ENCODE assay signal across 33 mouse cellular contexts in the genomic region with DNA sequence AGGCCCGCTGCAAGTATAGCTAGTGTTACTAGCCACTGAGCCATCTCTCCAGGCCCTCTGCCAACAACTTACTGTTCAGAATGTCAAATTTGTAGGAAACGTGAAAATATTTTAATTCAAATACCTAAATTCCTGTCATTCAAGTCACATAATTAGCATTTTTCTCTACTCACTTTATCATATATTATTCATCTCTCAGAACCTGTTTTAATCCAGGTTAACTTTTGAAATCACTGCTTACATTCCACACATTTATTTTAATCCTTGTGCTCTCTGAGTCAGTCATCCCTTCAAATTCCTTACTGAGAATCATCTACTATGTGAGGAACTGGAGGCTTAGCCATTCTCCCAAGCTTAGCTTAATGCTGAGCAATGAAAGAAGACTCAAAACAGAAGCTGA. TPM values are rescaled to one million over a fixed set of nuclear protein-coding genes. Genes with fewer than 3 reads are reported as not detected.
"Had no signal": no experiment of that assay in that cellular context is flagged by ENCODE, and none has a peak within 500 bp of the region (broad histone marks: within the 10 kb centered on the region; RNA-seq: fewer than 3 reads in every experiment).

No protein-coding gene starts in this region.

- H3K9me3 ChIP-seq: embryonic facial prominence, embryonic 10.5 days; embryonic facial prominence, embryonic 12.5 days; embryonic facial prominence, embryonic 13.5 days; embryonic facial prominence, embryonic 15.5 days; forebrain, embryonic 10.5 days; forebrain, embryonic 12.5 days; forebrain, embryonic 13.5 days; forebrain, embryonic 15.5 days; heart, embryonic 10.5 days had no signal

- H3K9ac ChIP-seq: embryonic facial prominence, embryonic 12.5 days; embryonic facial prominence, embryonic 13.5 days; embryonic facial prominence, embryonic 15.5 days; forebrain, embryonic 12.5 days; forebrain, embryonic 13.5 days; forebrain, embryonic 15.5 days; forebrain, postnatal 0 days had no signal

- H3K27me3 ChIP-seq: embryonic facial prominence, embryonic 12.5 days; embryonic facial prominence, embryonic 13.5 days; embryonic facial prominence, embryonic 15.5 days; forebrain, embryonic 12.5 days; forebrain, embryonic 13.5 days; forebrain, embryonic 15.5 days had no signal

- DNase-seq: cerebellum, adult 9-10 months; cerebellum, adult 9-11 months; cerebellum, postnatal 10 days; cerebellum, postnatal 14 days; cerebellum, postnatal 25 days; cerebellum, postnatal 36 days; embryo, embryonic 11 days; forebrain, postnatal 0 days; gastrocnemius, adult 2 months; gastrocnemius, postnatal 10 days; gastrocnemius, postnatal 14 days; gastrocnemius, postnatal 25 days; gastrocnemius, postnatal 36 days; heart, adult 11 months; heart, adult 18-20 months; heart, adult 2 months had no signal

- ATAC-seq: forebrain, embryonic 13.5 days; forebrain, embryonic 15.5 days; forebrain, embryonic 16.5 days; forebrain, postnatal 0 days had no signal

- H3K27ac ChIP-seq: embryonic facial prominence, embryonic 10.5 days; embryonic facial prominence, embryonic 12.5 days; embryonic facial prominence, embryonic 13.5 days; embryonic facial prominence, embryonic 15.5 days; forebrain, embryonic 10.5 days; forebrain, embryonic 12.5 days; forebrain, embryonic 13.5 days; forebrain, embryonic 15.5 days; gastrocnemius, adult 2 months; heart, adult 2 months; heart, embryonic 10.5 days had no signal

- H3K4me3 ChIP-seq: embryonic facial prominence, embryonic 10.5 days; embryonic facial prominence, embryonic 12.5 days; embryonic facial prominence, embryonic 13.5 days; embryonic facial prominence, embryonic 15.5 days; erythroblast, embryonic 14.5 days; forebrain, embryonic 10.5 days; forebrain, embryonic 12.5 days; forebrain, embryonic 13.5 days; forebrain, embryonic 15.5 days; gastrocnemius, adult 2 months; heart, adult 2 months; heart, embryonic 10.5 days had no signal

- H3K4me1 ChIP-seq: embryonic facial prominence, embryonic 10.5 days; embryonic facial prominence, embryonic 12.5 days; embryonic facial prominence, embryonic 13.5 days; embryonic facial prominence, embryonic 15.5 days; forebrain, embryonic 10.5 days; forebrain, embryonic 12.5 days; forebrain, embryonic 13.5 days; forebrain, embryonic 15.5 days; heart, embryonic 10.5 days had no signal

- H3K36me3 ChIP-seq: embryonic facial prominence, embryonic 10.5 days; embryonic facial prominence, embryonic 12.5 days; embryonic facial prominence, embryonic 13.5 days; embryonic facial prominence, embryonic 15.5 days; forebrain, embryonic 10.5 days; forebrain, embryonic 12.5 days; forebrain, embryonic 15.5 days; heart, embryonic 10.5 days had no signal

- H3K4me2 ChIP-seq: embryonic facial prominence, embryonic 12.5 days; embryonic facial prominence, embryonic 13.5 days; embryonic facial prominence, embryonic 15.5 days; forebrain, embryonic 12.5 days; forebrain, embryonic 13.5 days; forebrain, embryonic 15.5 days had no signal

RNA-seq across cellular contexts. Expression of gene Gm10192, which starts 2.6 kb away (rescaled TPM):
- polyA plus RNA-seq: cortical plate, adult 2 months; embryonic facial prominence, embryonic 10.5 days; embryonic facial prominence, embryonic 11.5 days; embryonic facial prominence, embryonic 12.5 days; embryonic facial prominence, embryonic 13.5 days; embryonic facial prominence, embryonic 14.5 days; embryonic facial prominence, embryonic 15.5 days; erythroblast, embryonic 14.5 days; forebrain, embryonic 10.5 days; forebrain, embryonic 11.5 days; forebrain, embryonic 12.5 days; forebrain, embryonic 13.5 days; forebrain, embryonic 15.5 days; forebrain, embryonic 16.5 days; forebrain, postnatal 0 days; frontal cortex, adult 2 months; gonadal fat pad, adult 2 months; heart, adult 2 months; heart, embryonic 10.5 days had no signal
